Mouse (Mus musculus) embryonic facial prominence, embryonic 13.5 days (tissue): ENCODE measurements around the gene Rpl10. TPM values are rescaled to one million over a fixed set of nuclear protein-coding genes. Genes with fewer than 3 reads are reported as not detected.
A peak's percentile ranks its signal among the peaks of the same experiment; 100 is the strongest.

Experiments
- ATAC-seq: fragments of 200-750 bp; cut with Nextera tagmentation; 2 replicates; pipeline ENCODE4 v1.8.0; 2017; ENCODE audit warnings: low read depth; ENCODE audit not compliant: insufficient number of reproducible peaks, insufficient read depth, low FRiP score, low TSS enrichment
- H3K27ac ChIP-seq: fragments of 300-500 bp; sonication (generic); 2 replicates; pipeline ENCODE4 v1.5.1; 2015; ENCODE audit warnings: moderate library complexity, mild to moderate bottlenecking, inconsistent platforms
- H3K27me3 ChIP-seq: fragments of 300-500 bp; sonication (generic); 2 replicates; pipeline ENCODE4 v1.6.1; 2015; ENCODE audit warnings: mild to moderate bottlenecking, inconsistent platforms
- H3K36me3 ChIP-seq: fragments of 300-500 bp; sonication (generic); 2 replicates; pipeline ENCODE4 v1.6.1; 2015; ENCODE audit warnings: mild to moderate bottlenecking, inconsistent platforms
- H3K4me1 ChIP-seq: fragments of 300-500 bp; sonication (generic); 2 replicates; pipeline ENCODE4 v1.6.1; 2015; ENCODE audit warnings: inconsistent platforms
- H3K4me2 ChIP-seq: fragments of 300-500 bp; sonication (generic); 2 replicates; pipeline ENCODE4 v1.6.1; 2015; ENCODE audit warnings: moderate library complexity, mild to moderate bottlenecking, inconsistent platforms
- H3K4me3 ChIP-seq: fragments of 300-500 bp; sonication (generic); 2 replicates; pipeline ENCODE4 v1.5.1; 2015; ENCODE audit warnings: mild to moderate bottlenecking, inconsistent platforms
- H3K9ac ChIP-seq: fragments of 300-500 bp; sonication (generic); 2 replicates; pipeline ENCODE4 v1.6.1; 2015; ENCODE audit warnings: mild to moderate bottlenecking, inconsistent platforms
- H3K9me3 ChIP-seq: fragments of 300-500 bp; sonication (generic); 2 replicates; pipeline ENCODE4 v1.6.1; 2016; ENCODE audit warnings: inconsistent platforms
- WGBS: fragments of 180-500 bp; shearing (Covaris S2); methylation state at CpG from one replicate; pipeline ENCODE4 v1.1.7; 2015; ENCODE audit warnings: mixed read lengths; 5-methylcytosine and 5-hydroxymethylcytosine counted together
- polyA plus RNA-seq: library from polyadenylated mRNA; unstranded; fragments of >200 nt; fragmentation: Nextera tagmentation; extraction: Ambion mirVana; gene quantifications from 2 replicates; pipeline ENCODE4 v1.2.1, GENCODE M21; 2015

The Rpl10 gene
- polyA plus RNA-seq, 1 experiment from 2014 or later, result 892 TPM

DNA sequence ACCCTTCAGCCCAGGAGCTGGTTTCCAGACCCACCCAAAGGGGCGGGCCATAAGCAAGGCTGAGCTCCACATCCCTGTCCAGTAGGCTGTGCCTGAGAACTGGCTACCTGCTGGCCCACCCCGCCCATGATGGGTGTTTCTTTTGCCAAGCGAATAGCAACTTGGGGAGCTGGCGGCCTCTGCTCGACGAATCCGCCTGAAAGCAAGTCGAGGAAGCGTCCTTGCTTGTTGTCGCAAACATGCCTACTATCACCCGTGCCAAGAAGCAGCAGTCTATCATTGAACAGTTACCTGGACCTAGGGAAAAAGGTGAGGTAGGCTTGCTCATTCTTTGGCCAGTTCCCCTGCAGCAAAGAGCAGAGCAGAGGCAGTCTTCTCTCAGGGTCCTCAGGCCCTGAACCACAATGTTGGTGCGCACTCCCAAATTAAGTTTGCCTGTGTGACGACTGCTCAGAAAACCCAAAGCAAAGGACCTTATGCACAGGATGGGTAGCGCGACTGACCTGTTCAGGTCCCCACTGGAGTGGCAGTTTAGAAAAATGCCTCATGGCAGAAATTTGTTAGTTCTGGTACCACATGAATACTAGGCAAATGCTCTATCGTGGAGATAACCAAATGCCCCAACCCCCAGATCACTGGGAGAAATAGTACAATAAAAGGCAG lies 11.3 kb downstream of the Rpl10 start, which contains the start of the genes Taz and Dnase1l1:
Gene Taz, plus strand, starts transcription at position 181 of the 663 bp plus-strand sequence.
Gene Dnase1l1, minus strand, starts transcription at position 606 of the 663 bp plus-strand sequence.
- H3K9me3 ChIP-seq, result no peaks in the 10 kb centered on the region
- H3K36me3 ChIP-seq, result no peaks in the 10 kb centered on the region
- peak within 1 kb of the TSS; percentile 84 for H3K9ac ChIP-seq
- peak within 1 kb of the TSS; percentile 70 for H3K4me2 ChIP-seq
- peak within 1 kb of the TSS; percentile 63 for H3K4me3 ChIP-seq
- peak; percentile 88 for ATAC-seq
- H3K4me1 ChIP-seq, result peaks cover 11% of the 10 kb centered on the region
- peak within 1 kb of the TSS; percentile 87 for H3K27ac ChIP-seq
- 25% methylated on average over 16 of the region's 16 CpGs for WGBS
- H3K27me3 ChIP-seq, result no peaks in the 10 kb centered on the region

- H3K4me3 ChIP-seq, result peak overlapping the region; percentile 63
- 23% methylated on average over 39 of the region's 39 CpGs for WGBS
- no peaks in the 10 kb centered on the region for H3K9me3 ChIP-seq
- H3K4me2 ChIP-seq, result peak overlapping the region; percentile 70
- H3K4me1 ChIP-seq, result peaks cover 11% of the 10 kb centered on the region
- ATAC-seq, result peak; percentile 60; the same call in 1 of the 2 replicates
- H3K27me3 ChIP-seq, result no peaks in the 10 kb centered on the region
- H3K9ac ChIP-seq, result peak overlapping the region; percentile 84
- peak overlapping the region; percentile 87 for H3K27ac ChIP-seq
- H3K36me3 ChIP-seq, result no peaks in the 10 kb centered on the region
Observed at GRCm38 (mm10) chrX:74282395-74283091, 11.9 kb downstream of the Rpl10 start.

- Histone ChIP-seq H3K4me3 (peak overlapping the region; percentile 63), H3K4me1 (peaks cover 11% of the 10 kb centered on the region), H3K4me2 (peak overlapping the region; percentile 70), H3K27ac (peak overlapping the region; percentile 87), H3K9me3 (no peaks in the 10 kb centered on the region), H3K36me3 (peaks cover 2% of the 10 kb centered on the region), H3K27me3 (no peaks in the 10 kb centered on the region), H3K9ac (peak overlapping the region; percentile 84)
- WGBS, result 38% methylated on average over 5 of the region's 5 CpGs
- no peak for ATAC-seq
Observed at GRCm38 (mm10) chrX:74283092-74283437, 12.5 kb downstream of the Rpl10 start.

GRCm38 (mm10) chrX:74293431-74293830 lies 22.8 kb downstream of the Rpl10 start:
- ATAC-seq, result no peak
- 74% methylated on average over 4 of the region's 4 CpGs for WGBS

DNA sequence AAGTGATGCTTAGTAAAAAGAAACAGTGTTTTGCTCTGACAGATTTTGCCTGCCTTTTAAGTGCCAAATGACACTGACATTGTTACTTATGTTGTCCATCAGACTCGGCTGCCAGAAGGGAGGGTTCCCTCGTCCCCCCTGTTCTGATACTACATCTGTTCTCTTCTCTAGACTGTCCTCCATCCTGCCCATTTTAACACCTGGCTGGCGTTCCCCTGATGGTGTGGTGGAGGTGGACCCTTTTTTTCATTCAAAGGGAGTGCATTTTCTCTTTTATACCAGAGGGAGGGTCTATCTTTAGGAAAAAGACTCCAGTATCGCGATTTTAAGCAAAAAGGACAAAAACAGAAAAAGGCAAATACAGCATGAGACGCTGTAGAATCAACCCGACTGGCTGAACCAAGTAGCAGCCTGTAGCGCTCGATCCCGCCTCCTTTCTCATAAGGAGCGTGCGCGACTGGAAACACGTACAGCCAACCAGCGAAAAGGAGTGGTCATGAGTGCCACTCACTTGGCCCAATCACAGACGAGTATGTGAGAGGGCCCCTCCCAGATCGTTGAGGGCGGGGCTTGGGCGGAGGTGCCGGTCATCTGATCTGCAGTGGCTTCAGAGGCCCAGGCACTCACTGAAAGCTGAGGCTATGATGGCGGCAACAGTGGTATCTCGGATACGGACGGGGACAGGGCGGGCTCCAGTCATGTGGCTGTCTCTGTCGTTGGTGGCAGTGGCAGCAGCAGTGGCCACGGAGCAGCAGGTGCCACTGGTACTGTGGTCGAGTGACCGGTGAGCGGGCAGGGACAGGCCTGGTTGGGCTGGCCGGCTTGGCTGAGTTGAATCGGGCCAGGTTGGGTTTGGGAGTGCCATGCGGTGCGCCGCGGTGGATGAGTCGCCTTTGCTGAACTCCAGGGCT lies 26.2 kb downstream of the Rpl10 start, which contains the start of gene Atp6ap1:
Gene Atp6ap1, plus strand, starts transcription at position 560 of the 911 bp plus-strand sequence.
- Histone ChIP-seq H3K4me1 (no peaks in the 10 kb centered on the region), H3K9me3 (no peaks in the 10 kb centered on the region), H3K9ac (peak within 1 kb of the TSS; percentile 82), H3K27me3 (no peaks in the 10 kb centered on the region), H3K4me2 (peak within 1 kb of the TSS; percentile 66), H3K36me3 (peaks cover 18% of the 10 kb centered on the region), H3K27ac (peak within 1 kb of the TSS; percentile 69), H3K4me3 (peak within 1 kb of the TSS; percentile 64)
- peak; percentile 95 for ATAC-seq
- WGBS, result 22% methylated on average over 37 of the region's 37 CpGs

More at GRCm38 (mm10) chrX:74293431-74293830, 22.8 kb downstream of the Rpl10 start:
- peaks cover 13% of the 10 kb centered on the region for H3K36me3 ChIP-seq
- H3K27ac ChIP-seq, result no peak overlapping the region
- H3K4me2 ChIP-seq, result no peak overlapping the region
- H3K27me3 ChIP-seq, result no peaks in the 10 kb centered on the region
- no peaks in the 10 kb centered on the region for H3K9me3 ChIP-seq
- no peaks in the 10 kb centered on the region for H3K4me1 ChIP-seq
- H3K4me3 ChIP-seq, result no peak overlapping the region
- H3K9ac ChIP-seq, result no peak overlapping the region

DNA sequence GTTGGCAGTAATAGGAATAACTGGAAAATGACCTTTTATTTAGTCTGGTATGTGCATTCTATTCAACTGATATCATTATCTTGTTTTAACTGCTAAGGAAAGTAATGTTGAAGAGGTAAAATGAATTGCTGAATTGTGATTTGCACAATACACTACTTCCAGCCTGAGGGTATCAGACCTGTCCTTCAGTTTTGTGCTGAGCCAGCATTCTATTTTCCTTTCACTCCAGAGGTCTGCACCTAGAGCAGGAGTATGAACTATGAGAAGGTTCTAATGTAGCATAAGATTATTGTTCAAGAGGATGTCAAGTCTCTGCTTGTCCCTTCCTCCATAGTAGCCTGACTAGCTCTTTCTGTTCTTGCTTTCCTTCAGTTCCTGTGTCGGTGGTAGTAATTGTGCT lies 27.7 kb downstream of the Rpl10 start:
- Histone ChIP-seq H3K4me1 (no peaks in the 10 kb centered on the region), H3K27me3 (no peaks in the 10 kb centered on the region), H3K36me3 (peaks cover 34% of the 10 kb centered on the region), H3K9me3 (no peaks in the 10 kb centered on the region), H3K4me3 (no peak overlapping the region), H3K27ac (no peak overlapping the region), H3K9ac (no peak overlapping the region), H3K4me2 (no peak overlapping the region)
- WGBS, result 70% methylated on average over 1 of the region's 1 CpGs
- ATAC-seq, result no peak

DNA sequence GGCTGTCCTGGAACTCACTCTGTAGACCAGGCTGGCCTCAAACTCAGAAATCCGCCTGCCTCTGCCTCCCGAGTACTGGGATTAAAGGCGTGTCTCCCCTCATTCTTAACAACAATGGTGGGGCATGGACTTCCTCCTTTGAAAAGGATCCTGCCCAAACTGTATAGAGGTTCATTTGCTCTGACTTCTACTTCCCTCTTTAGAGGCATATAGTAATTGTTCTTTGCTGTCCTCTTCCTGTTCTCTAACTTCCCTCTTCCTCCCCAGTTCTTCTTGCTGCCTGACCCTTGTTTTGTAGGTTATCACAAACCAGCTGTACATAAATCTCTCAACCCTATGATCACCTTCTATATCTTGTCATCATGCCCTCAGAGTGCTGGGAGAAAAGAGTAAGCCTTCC lies 29.1 kb downstream of the Rpl10 start:
- ATAC-seq, result no peak
- Histone ChIP-seq H3K9ac (no peak overlapping the region), H3K27me3 (no peaks in the 10 kb centered on the region), H3K4me1 (no peaks in the 10 kb centered on the region), H3K27ac (no peak overlapping the region), H3K36me3 (peaks cover 42% of the 10 kb centered on the region), H3K4me2 (no peak overlapping the region), H3K9me3 (no peaks in the 10 kb centered on the region), H3K4me3 (no peak overlapping the region)
- WGBS, result 83% methylated on average over 3 of the region's 3 CpGs

- Histone ChIP-seq H3K4me3 (peak within 1 kb of the TSS; percentile 58), H3K36me3 (peaks cover 71% of the 10 kb centered on the region), H3K4me1 (0 out of 2 replicates have a peak, but pooled peaks cover 5% of the 10 kb centered on the region), H3K9ac (peak within 1 kb of the TSS; percentile 81), H3K27ac (peak within 1 kb of the TSS; percentile 90), H3K4me2 (peak within 1 kb of the TSS; percentile 67), H3K27me3 (no peaks in the 10 kb centered on the region), H3K9me3 (no peaks in the 10 kb centered on the region)
- 23% methylated on average over 41 of the region's 41 CpGs for WGBS
- peak; percentile 76 for ATAC-seq
Observed at GRCm38 (mm10) chrX:74304867-74305700, 34.5 kb downstream of the Rpl10 start, which contains the start of gene Gdi1. Gene Gdi1, plus strand, starts transcription at chrX:74304998.

DNA sequence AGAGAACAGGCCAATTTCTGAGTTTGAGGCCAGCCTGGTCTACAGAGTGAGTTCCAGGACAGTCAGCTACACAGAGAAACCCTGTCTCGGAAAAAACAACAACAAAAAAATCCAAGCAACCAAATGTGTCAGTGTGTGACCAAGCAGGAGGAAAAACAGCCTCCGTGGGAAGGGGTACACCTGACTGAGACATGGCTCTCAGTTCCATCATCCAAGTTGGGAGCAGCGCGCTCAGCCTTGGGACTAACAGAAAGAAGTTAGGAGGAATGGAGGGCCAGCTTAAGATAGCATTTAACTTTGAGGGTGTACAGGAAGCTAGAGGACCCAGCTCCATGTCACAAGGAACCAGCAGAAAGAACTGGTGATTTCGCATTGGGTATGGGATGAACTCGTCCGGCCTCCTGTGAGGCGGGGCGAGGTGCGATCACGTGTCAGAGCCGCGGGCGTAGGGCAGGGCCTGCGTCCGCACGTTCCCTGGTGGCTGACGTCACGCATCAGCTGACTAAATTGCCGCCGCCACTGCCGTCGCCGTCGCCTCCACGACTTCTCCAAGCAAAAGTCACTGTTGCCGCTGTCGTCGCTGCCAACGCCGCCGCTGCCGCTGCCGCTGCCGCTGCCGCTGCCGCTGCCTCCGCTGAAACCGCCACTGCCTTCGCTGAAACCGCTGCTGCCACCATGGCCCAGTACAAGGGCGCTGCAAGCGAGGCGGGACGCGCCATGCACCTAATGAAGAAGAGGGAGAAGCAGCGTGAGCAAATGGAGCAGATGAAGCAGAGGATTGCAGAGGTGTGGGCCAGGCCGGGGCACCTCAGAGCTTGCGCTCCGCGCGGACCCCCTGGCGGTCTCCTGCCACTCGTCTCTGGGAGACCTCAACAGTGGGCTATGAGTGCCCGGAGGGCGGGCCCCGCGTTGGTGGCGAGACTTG lies 42.2 kb downstream of the Rpl10 start, which contains the start of gene Fam50a:
Gene Fam50a, plus strand, starts transcription at position 494 of the 925 bp plus-strand sequence.
- Histone ChIP-seq H3K9ac (peak within 1 kb of the TSS; percentile 83), H3K27me3 (no peaks in the 10 kb centered on the region), H3K4me3 (peak within 1 kb of the TSS; percentile 63), H3K4me2 (peak within 1 kb of the TSS; percentile 68), H3K4me1 (peaks cover 3% of the 10 kb centered on the region; the same call in 1 of the 2 replicates), H3K27ac (peak within 1 kb of the TSS; percentile 85), H3K36me3 (peaks cover 33% of the 10 kb centered on the region), H3K9me3 (no peaks in the 10 kb centered on the region)
- 27% methylated on average over 58 of the region's 59 CpGs for WGBS
- peak; percentile 88 for ATAC-seq
